Mouse (Mus musculus) cerebellum, adult 2 months (tissue): ENCODE data around the gene Dnajc4.

ENCODE experiments used
- CTCF ChIP-seq: fragments of 200-500 bp; IDR thresholded peaks from 2 replicates; pipeline ENCODE4 v1.5.1; 2011; ENCODE audit warnings: low read depth, mild to moderate bottlenecking, control low read depth, low read length, moderate library complexity, borderline replicate concordance; ENCODE audit not compliant: insufficient read depth
- POLR2A ChIP-seq: fragments of 200-500 bp; IDR thresholded peaks from 2 replicates; pipeline ENCODE4 v1.6.1; 2011; ENCODE audit warnings: low read length, control low read depth, borderline replicate concordance; ENCODE audit not compliant: insufficient read depth

DNA sequence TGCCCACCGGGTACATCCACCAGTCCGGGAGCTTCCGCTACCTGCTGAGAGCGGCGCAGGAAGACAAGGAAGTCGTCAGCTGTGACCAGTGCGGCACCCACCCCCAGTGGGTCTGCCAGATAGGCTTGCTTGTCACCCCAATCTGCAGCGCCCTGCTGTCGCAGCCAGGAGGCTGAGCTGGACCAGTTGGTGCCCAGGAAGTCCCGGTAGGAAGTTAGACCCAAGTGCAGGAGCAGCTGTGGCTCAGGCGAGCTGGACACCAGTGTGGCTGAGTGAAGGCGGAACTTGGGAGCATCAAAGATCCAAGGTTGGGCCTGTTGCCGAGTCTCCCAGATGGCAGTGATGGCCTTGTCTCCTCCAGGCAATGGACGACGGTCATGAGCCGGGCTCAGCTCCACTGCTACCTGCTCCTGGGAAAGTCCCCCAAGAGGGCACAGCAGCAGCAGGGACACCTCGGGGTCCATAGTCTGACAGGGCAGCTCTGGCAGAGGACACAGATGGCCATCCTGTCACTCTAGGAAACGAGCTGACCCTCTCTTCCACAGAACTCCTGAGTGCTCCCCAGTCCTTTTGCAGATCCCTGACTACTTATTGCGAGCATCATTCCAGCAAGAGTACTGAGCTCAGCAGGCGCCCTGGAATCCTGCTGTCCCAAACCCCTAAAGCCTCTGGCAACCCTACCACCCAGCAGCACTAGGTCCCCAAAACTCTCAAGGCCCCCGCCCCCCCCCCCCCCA, 3.1 kb upstream of the Dnajc4 start:
- TF ChIP-seq CTCF, result no peak
- no peak for TF ChIP-seq POLR2A
